Mouse (Mus musculus): ENCODE measurements at regions not wholly inside any gene's neighbourhood (a gene's known extent, or its start where the extent isn't known, plus 50 kb on each side); places are given as distances from the start of the nearest gene placed in this dataset.

- no peak overlapping the region for H3K27ac ChIP-seq (ENCODE audit: low read length)
- H3K4me2 ChIP-seq (ENCODE audit: low read length) = no peak overlapping the region
- H3K9me3 ChIP-seq (replicated peaks; ENCODE audit: control insufficient read depth, low read length, poor library complexity, severe bottlenecking) = no peaks in the 10 kb centered on the region
- H3K9ac ChIP-seq (ENCODE audit: low read depth, low read length) = no peak overlapping the region
- H3K27me3 ChIP-seq (ENCODE audit: control insufficient read depth, insufficient read depth, low read depth, low read length) = no peaks in the 10 kb centered on the region
- no peaks in the 10 kb centered on the region for H3K4me1 ChIP-seq (ENCODE audit: control insufficient read depth, insufficient read depth, low read length)
- no peak overlapping the region for H3K4me3 ChIP-seq (ENCODE audit: low read depth, low read length)
- no peak for ATAC-seq
- WGBS = 78% methylated on average over 3 of the region's 3 CpGs
- no peaks in the 10 kb centered on the region for H3K36me3 ChIP-seq (ENCODE audit: control insufficient read depth, insufficient read depth, low read length)
Measured at GRCm38 (mm10) chr8:9025872-9026271, 335.6 kb upstream of the Arglu1 start.

GRCm38 (mm10) chr8:9025378-9025777, 335.1 kb upstream of the Arglu1 start:
- ATAC-seq = no peak; the same call in 1 of the 2 replicates
- Histone ChIP-seq H3K9me3 (replicated peaks; ENCODE audit: control insufficient read depth, low read length, poor library complexity, severe bottlenecking) (no peaks in the 10 kb centered on the region), H3K36me3 (ENCODE audit: control insufficient read depth, insufficient read depth, low read length) (no peaks in the 10 kb centered on the region), H3K9ac (ENCODE audit: low read depth, low read length) (no peak overlapping the region), H3K4me2 (ENCODE audit: low read length) (no peak overlapping the region), H3K4me1 (ENCODE audit: control insufficient read depth, insufficient read depth, low read length) (no peaks in the 10 kb centered on the region), H3K4me3 (ENCODE audit: low read depth, low read length) (no peak overlapping the region), H3K27me3 (ENCODE audit: control insufficient read depth, insufficient read depth, low read depth, low read length) (no peaks in the 10 kb centered on the region), H3K27ac (ENCODE audit: low read length) (no peak overlapping the region)
- 77% methylated on average over 3 of the region's 3 CpGs for WGBS

GRCm38 (mm10) chr8:9020744-9021143, 330.4 kb upstream of the Arglu1 start:
- no peaks in the 10 kb centered on the region for H3K9me3 ChIP-seq (replicated peaks; ENCODE audit: control insufficient read depth, low read length, poor library complexity, severe bottlenecking)
- no peak for ATAC-seq
- no peak overlapping the region for H3K4me3 ChIP-seq (ENCODE audit: low read depth, low read length)
- H3K4me1 ChIP-seq (ENCODE audit: control insufficient read depth, insufficient read depth, low read length) = no peaks in the 10 kb centered on the region
- H3K9ac ChIP-seq (ENCODE audit: low read depth, low read length) = no peak overlapping the region
- H3K27me3 ChIP-seq (ENCODE audit: control insufficient read depth, insufficient read depth, low read depth, low read length) = no peaks in the 10 kb centered on the region
- no peaks in the 10 kb centered on the region for H3K36me3 ChIP-seq (ENCODE audit: control insufficient read depth, insufficient read depth, low read length)
- H3K27ac ChIP-seq (ENCODE audit: low read length) = no peak overlapping the region
- 93% methylated on average over 2 of the region's 2 CpGs for WGBS
- H3K4me2 ChIP-seq (ENCODE audit: low read length) = no peak overlapping the region

- Histone ChIP-seq H3K36me3 (ENCODE audit: control insufficient read depth, insufficient read depth, low read length) (no peaks in the 10 kb centered on the region), H3K27me3 (ENCODE audit: control insufficient read depth, insufficient read depth, low read depth, low read length) (no peaks in the 10 kb centered on the region), H3K4me2 (ENCODE audit: low read length) (no peak overlapping the region), H3K4me1 (ENCODE audit: control insufficient read depth, insufficient read depth, low read length) (no peaks in the 10 kb centered on the region), H3K9ac (ENCODE audit: low read depth, low read length) (no peak overlapping the region), H3K27ac (ENCODE audit: low read length) (no peak overlapping the region), H3K4me3 (ENCODE audit: low read depth, low read length) (no peak overlapping the region), H3K9me3 (replicated peaks; ENCODE audit: control insufficient read depth, low read length, poor library complexity, severe bottlenecking) (no peaks in the 10 kb centered on the region)
- ATAC-seq = no peak
- 88% methylated on average over 3 of the region's 3 CpGs for WGBS
Measured at GRCm38 (mm10) chr8:9020180-9020579, 329.9 kb upstream of the Arglu1 start.

- H3K27me3 ChIP-seq (ENCODE audit: control insufficient read depth, insufficient read depth, low read depth, low read length) = no peaks in the 10 kb centered on the region
- no peaks in the 10 kb centered on the region; the same call in 1 of the 2 replicates for H3K9me3 ChIP-seq (replicated peaks; ENCODE audit: control insufficient read depth, low read length, poor library complexity, severe bottlenecking)
- no peak overlapping the region for H3K4me2 ChIP-seq (ENCODE audit: low read length)
- no peaks in the 10 kb centered on the region for H3K4me1 ChIP-seq (ENCODE audit: control insufficient read depth, insufficient read depth, low read length)
- WGBS = 58% methylated on average over 3 of the region's 3 CpGs
- H3K9ac ChIP-seq (ENCODE audit: low read depth, low read length) = no peak overlapping the region
- no peak overlapping the region for H3K4me3 ChIP-seq (ENCODE audit: low read depth, low read length)
- ATAC-seq = no peak
- no peak overlapping the region for H3K27ac ChIP-seq (ENCODE audit: low read length)
- H3K36me3 ChIP-seq (ENCODE audit: control insufficient read depth, insufficient read depth, low read length) = no peaks in the 10 kb centered on the region
Measured at GRCm38 (mm10) chr8:9011785-9012510, 321.6 kb upstream of the Arglu1 start.

GRCm38 (mm10) chr8:9008006-9008780, 317.9 kb upstream of the Arglu1 start:
- ATAC-seq = no peak
- H3K4me1 ChIP-seq (ENCODE audit: control insufficient read depth, insufficient read depth, low read length) = no peaks in the 10 kb centered on the region
- WGBS = 85% methylated on average over 11 of the region's 11 CpGs
- H3K36me3 ChIP-seq (ENCODE audit: control insufficient read depth, insufficient read depth, low read length) = no peaks in the 10 kb centered on the region
- H3K27me3 ChIP-seq (ENCODE audit: control insufficient read depth, insufficient read depth, low read depth, low read length) = no peaks in the 10 kb centered on the region
- H3K9me3 ChIP-seq (replicated peaks; ENCODE audit: control insufficient read depth, low read length, poor library complexity, severe bottlenecking) = peaks cover 3% of the 10 kb centered on the region; the same call in 1 of the 2 replicates
- no peak overlapping the region for H3K4me3 ChIP-seq (ENCODE audit: low read depth, low read length)
- H3K9ac ChIP-seq (ENCODE audit: low read depth, low read length) = no peak overlapping the region
- no peak overlapping the region for H3K4me2 ChIP-seq (ENCODE audit: low read length)
- H3K27ac ChIP-seq (ENCODE audit: low read length) = no peak overlapping the region

- no peaks in the 10 kb centered on the region for H3K36me3 ChIP-seq (ENCODE audit: control insufficient read depth, insufficient read depth, low read length)
- 80% methylated on average over 5 of the region's 5 CpGs for WGBS
- no peak overlapping the region for H3K9ac ChIP-seq (ENCODE audit: low read depth, low read length)
- ATAC-seq = no peak
- no peak overlapping the region for H3K27ac ChIP-seq (ENCODE audit: low read length)
- no peaks in the 10 kb centered on the region for H3K9me3 ChIP-seq (replicated peaks; ENCODE audit: control insufficient read depth, low read length, poor library complexity, severe bottlenecking)
- peaks cover 3% of the 10 kb centered on the region; the same call in 1 of the 2 replicates for H3K4me1 ChIP-seq (ENCODE audit: control insufficient read depth, insufficient read depth, low read length)
- no peaks in the 10 kb centered on the region for H3K27me3 ChIP-seq (ENCODE audit: control insufficient read depth, insufficient read depth, low read depth, low read length)
- H3K4me2 ChIP-seq (ENCODE audit: low read length) = no peak overlapping the region
- H3K4me3 ChIP-seq (ENCODE audit: low read depth, low read length) = no peak overlapping the region
Measured at GRCm38 (mm10) chr8:8999914-9000313, 309.6 kb upstream of the Arglu1 start.

GRCm38 (mm10) chr8:8997621-8998020, 307.3 kb upstream of the Arglu1 start:
- no peaks in the 10 kb centered on the region for H3K27me3 ChIP-seq (ENCODE audit: control insufficient read depth, insufficient read depth, low read depth, low read length)
- no peak for ATAC-seq
- H3K27ac ChIP-seq (ENCODE audit: low read length) = no peak overlapping the region
- H3K4me1 ChIP-seq (ENCODE audit: control insufficient read depth, insufficient read depth, low read length) = peaks cover 18% of the 10 kb centered on the region
- H3K36me3 ChIP-seq (ENCODE audit: control insufficient read depth, insufficient read depth, low read length) = no peaks in the 10 kb centered on the region
- no peak overlapping the region for H3K9ac ChIP-seq (ENCODE audit: low read depth, low read length)
- no peak overlapping the region for H3K4me3 ChIP-seq (ENCODE audit: low read depth, low read length)
- 78% methylated on average over 7 of the region's 7 CpGs for WGBS
- H3K9me3 ChIP-seq (replicated peaks; ENCODE audit: control insufficient read depth, low read length, poor library complexity, severe bottlenecking) = no peaks in the 10 kb centered on the region
- no peak overlapping the region for H3K4me2 ChIP-seq (ENCODE audit: low read length)

- Histone ChIP-seq H3K36me3 (ENCODE audit: control insufficient read depth, insufficient read depth, low read length) (no peaks in the 10 kb centered on the region), H3K9ac (ENCODE audit: low read depth, low read length) (peak overlapping the region; percentile 71), H3K4me3 (ENCODE audit: low read depth, low read length) (peak overlapping the region; percentile 38), H3K4me1 (ENCODE audit: control insufficient read depth, insufficient read depth, low read length) (peaks cover 24% of the 10 kb centered on the region), H3K27me3 (ENCODE audit: control insufficient read depth, insufficient read depth, low read depth, low read length) (no peaks in the 10 kb centered on the region), H3K27ac (ENCODE audit: low read length) (peak overlapping the region; percentile 61), H3K9me3 (replicated peaks; ENCODE audit: control insufficient read depth, low read length, poor library complexity, severe bottlenecking) (no peaks in the 10 kb centered on the region), H3K4me2 (ENCODE audit: low read length) (peak overlapping the region; percentile 75)
- 1% methylated on average over 17 of the region's 17 CpGs for WGBS
- ATAC-seq = peak; percentile 75
Measured at GRCm38 (mm10) chr8:8994596-8995189, 304.4 kb upstream of the Arglu1 start.

Measured in midbrain, embryonic 16.5 days (tissue).